Mouse (Mus musculus): Measurements from ENCODE around the gene Traf3. TPM values are rescaled to one million over a fixed set of nuclear protein-coding genes. Genes with fewer than 3 reads are reported as not detected.

Traf3 gene
- total RNA-seq, 2 experiments from 2014 or later: 9.9 to 21.2 TPM

GRCm38 (mm10) chr12:111246808-111247464, 80.8 kb downstream of the Traf3 start:
- no peak for ATAC-seq (ENCODE audit: poor library complexity, severe bottlenecking)

DNA sequence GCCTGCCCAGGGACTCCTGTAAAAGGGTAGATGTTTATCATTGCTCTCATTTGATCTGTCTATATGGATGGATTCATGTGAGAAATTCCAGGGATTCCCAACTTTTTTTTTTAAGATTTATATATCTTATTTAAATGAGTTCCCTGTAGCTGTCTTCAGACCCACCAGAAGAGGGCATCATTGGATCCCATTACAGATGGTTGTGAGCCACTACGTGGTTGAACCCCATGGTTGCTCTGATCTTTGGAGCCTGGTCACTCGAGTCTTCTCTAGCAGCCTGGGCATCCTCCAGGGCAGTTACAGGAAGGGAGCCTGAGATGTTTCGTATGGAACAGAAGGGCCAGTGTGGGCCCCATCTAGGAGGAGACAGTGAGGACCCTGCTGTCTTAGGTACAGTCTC, 82.9 kb downstream of the Traf3 start:
- ATAC-seq (ENCODE audit: poor library complexity, severe bottlenecking): no peak

DNA sequence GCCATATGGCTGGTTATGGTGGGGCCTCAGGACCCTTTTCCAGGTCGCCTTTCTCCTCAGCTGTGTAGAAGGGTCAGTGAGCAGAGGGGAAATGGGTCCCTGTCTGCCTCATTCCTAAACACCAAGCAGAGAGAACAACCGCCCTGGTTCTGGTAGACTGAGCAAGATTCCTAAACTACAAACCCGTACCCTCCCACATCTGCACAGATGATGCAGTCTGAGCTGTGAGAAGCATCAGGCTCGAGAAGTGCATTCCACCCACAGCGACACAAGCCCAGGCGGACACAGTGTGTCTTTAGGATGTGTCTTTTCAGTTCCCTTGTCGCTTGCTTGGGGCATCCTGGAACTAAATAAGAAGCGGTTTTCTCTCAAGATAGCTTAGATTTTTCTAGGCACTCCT, 83.9 kb downstream of the Traf3 start:
- no peak for ATAC-seq (ENCODE audit: poor library complexity, severe bottlenecking)

DNA sequence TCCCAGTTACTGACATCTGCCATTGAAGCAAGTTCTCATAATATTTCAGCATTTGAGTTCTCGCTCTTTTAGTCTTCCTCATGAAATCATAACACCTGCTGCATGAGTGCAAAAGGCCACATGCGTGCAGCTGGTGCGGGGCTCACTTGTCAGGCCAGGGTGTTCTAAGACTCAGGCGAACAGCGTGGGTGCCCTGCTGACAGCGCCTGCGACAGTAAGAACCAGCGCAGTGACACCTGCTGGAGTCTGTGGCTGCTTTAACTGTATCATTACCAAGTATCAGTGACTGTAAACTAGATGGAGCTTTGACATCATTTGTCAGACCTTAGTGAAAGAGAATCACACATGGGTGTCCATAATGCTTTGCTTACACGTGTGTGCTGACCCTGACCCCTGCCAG, 85.1 kb downstream of the Traf3 start:
- ATAC-seq (ENCODE audit: poor library complexity, severe bottlenecking): no peak

DNA sequence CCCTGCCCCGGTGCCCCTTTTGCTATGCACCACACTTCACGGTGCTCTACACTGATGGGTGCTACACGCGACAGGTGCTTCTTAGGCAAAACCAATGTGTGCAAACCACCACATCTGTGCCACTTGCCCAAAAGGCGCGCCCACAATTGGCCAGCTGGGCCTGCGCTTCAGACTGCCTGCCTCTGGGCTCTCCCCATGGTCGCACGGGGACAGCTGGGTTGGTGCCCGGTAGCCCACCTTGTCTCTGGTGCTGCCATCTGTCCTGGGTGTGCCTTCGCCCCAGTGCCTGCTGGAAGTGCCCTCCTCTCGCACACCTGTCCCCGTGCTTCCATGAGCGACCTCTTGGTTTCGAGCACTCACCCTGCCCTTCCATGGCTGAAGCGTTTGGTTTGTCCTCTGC, 97.5 kb downstream of the Traf3 start:
- ATAC-seq (ENCODE audit: poor library complexity, severe bottlenecking): no peak

- no peak for ATAC-seq (ENCODE audit: poor library complexity, severe bottlenecking)
Measured at GRCm38 (mm10) chr12:111265212-111265611, 99.0 kb downstream of the Traf3 start.

DNA sequence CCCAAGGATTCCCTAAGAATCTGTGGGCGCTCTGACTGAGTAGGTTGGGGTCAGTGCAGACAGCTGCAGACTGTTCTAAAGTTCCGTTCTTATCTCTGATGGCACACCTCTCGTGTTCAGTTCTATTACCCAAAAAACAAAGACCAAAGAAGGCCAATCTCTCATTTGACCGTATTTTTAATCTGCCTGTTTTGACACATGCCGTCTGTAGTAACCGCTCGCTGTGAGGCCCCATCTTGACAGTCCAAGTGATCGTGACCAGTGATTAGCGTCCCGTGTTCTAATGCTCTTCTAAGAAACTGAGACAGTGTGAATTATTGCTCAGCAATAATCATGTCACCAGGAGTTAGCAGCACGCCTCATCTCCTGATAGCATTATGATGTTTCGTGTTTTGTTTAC, 100.4 kb downstream of the Traf3 start:
- no peak for ATAC-seq (ENCODE audit: poor library complexity, severe bottlenecking)

- no peak for ATAC-seq (ENCODE audit: poor library complexity, severe bottlenecking)
Measured at GRCm38 (mm10) chr12:111267673-111268325, 101.6 kb downstream of the Traf3 start.

DNA sequence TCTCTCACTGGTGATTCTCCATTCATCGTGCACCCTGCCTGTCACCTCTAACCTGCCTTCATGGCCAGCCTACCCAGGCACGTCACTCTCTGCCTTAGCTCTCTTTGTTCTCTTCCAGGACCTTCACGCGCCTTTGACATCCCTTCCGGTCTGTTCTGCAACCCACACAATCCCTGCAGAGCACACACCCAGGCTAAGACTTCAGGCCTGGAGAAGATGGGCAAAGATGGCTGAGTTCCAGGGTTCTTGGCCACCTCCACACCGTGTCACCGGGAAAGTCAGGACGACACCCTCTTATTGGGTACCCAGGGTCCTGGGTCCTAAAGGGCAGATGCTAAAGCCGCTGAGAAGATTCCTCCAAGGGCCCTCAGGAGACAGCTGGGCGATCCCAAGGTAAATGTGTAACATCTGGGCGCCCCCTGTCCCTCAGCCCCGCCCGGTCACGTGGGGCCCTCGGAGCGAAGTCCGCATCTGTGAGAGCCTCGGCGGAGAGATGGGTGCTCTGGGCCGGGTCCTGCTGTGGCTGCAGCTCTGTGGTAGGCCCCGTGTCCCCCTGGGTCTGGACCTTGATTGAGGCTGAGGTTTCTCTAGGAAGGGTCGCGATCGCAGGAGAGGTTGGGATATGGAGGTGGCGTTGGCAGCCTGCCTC, 104.6 kb downstream of the Traf3 start, which contains the start of gene Amn:
TSS of gene Amn (plus strand) at position 467 of the 649 bp plus-strand sequence.
- ATAC-seq (ENCODE audit: poor library complexity, severe bottlenecking): no peak

DNA sequence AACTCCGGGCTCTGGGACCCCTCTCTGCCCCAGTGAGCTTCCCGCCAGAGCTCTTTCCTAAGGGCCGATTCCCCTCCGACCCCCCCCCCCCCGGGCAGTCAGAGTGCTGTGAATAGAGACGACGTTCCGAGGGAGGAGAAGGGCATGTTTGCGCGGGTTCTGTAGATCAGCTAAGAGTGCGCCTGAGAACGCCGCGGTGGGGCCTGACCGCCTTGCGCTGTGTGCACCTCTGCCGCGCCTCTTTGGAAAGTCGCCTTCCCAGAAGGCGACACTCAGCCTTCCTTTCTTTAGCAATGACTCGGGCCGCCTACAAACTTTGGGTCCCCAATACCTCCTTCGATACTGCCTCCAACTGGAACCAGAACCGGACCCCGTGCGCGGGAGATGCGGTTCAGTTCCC, 105.2 kb downstream of the Traf3 start:
- no peak for ATAC-seq (ENCODE audit: poor library complexity, severe bottlenecking)

DNA sequence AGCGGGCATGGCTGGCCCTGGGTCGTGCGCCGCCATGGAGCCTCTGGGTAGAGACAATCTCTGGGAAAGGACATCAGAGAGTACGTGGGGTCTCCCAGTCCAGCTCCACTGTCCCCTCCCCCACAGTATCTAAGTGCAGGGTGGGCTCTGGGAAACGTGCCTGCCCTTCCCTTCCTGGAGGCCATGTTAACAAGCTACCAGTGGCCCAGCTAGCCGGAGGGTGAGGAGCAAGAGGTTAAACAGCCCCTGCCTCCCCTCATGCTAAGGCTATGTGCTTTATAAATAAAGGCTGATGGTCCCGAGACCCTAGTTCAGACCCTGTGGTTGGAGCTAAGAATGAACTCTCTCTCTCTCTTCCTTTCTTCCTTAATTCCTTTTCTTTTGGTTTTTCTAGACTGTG, 105.8 kb downstream of the Traf3 start:
- no peak for ATAC-seq (ENCODE audit: poor library complexity, severe bottlenecking)

DNA sequence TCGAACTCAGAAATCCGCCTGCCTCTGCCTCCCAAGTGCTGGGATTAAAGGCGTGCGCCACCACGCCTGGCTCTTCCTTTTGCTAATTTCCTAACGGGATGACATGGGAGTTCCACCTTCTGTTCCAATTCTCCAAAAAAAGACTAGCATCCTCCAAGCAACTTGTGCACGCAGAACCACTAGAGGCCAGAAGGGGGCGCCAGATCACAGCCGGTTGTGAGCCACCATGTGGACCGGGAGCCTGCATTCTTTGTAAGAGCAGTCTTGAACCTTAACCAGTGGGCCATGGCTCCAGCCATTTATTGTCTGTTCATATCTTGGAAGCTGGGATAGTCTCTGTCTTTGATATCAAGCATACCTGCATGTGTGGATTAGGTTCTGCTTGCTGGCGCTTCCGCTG, 106.2 kb downstream of the Traf3 start:
- ATAC-seq (ENCODE audit: poor library complexity, severe bottlenecking): peak; percentile 61

GRCm38 (mm10) chr12:111274006-111274405, 107.8 kb downstream of the Traf3 start:
- no peak for ATAC-seq (ENCODE audit: poor library complexity, severe bottlenecking)

- no peak for ATAC-seq (ENCODE audit: poor library complexity, severe bottlenecking)
Measured at GRCm38 (mm10) chr12:111274447-111275149, 108.4 kb downstream of the Traf3 start.

GRCm38 (mm10) chr12:111275150-111275841, 109.1 kb downstream of the Traf3 start:
- ATAC-seq (ENCODE audit: poor library complexity, severe bottlenecking): no peak

DNA sequence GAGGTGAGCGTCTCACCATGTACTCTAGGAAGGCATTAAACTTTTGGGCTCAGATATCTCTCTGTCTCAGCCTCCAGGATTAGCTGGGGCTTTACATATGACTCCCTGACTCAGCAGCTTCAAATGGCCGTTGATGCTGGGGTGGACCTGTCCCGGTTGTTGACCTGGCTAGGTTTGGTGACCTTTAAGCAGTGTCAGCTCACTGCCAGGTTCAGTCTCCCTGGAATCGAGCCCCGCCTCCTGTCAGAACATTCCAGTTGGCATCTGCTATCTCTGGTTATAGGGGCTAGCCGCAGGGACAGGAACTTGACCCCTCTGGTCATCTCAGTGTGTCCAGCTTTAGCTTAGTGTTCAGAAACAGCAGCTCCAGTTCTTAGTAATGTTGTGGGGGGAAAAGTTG, 110.2 kb downstream of the Traf3 start:
- ATAC-seq (ENCODE audit: poor library complexity, severe bottlenecking): no peak

DNA sequence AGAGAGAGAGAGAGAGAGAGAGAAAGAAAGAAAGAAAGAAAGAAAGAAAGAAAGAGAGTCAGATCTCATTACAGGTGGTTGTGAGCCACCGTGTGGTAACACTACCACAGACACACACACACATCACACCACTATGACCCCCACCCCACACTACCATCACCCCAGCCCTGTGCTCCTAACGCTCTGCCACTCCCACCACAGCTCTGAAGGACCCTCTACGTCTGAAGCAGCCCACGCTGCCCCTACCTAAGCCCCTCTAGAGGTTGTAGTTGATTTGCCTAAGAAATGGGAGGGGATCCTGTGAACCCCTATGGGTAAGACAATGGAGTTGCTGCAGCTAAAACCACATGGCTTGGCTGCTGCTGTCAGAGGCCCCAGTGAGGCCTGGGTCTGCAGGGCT, 117.4 kb downstream of the Traf3 start:
- ATAC-seq (ENCODE audit: poor library complexity, severe bottlenecking): no peak

- ATAC-seq (ENCODE audit: poor library complexity, severe bottlenecking): no peak
Measured at GRCm38 (mm10) chr12:111284532-111284931, 118.4 kb downstream of the Traf3 start.

- ATAC-seq (ENCODE audit: poor library complexity, severe bottlenecking): no peak
Measured at GRCm38 (mm10) chr12:111293025-111293424, 126.9 kb downstream of the Traf3 start.

- no peak for ATAC-seq (ENCODE audit: poor library complexity, severe bottlenecking)
Measured at GRCm38 (mm10) chr12:111301322-111302017, 135.3 kb downstream of the Traf3 start.
